Comparison of ENCODE assay signal across 10 mouse cellular contexts in the genomic region with DNA sequence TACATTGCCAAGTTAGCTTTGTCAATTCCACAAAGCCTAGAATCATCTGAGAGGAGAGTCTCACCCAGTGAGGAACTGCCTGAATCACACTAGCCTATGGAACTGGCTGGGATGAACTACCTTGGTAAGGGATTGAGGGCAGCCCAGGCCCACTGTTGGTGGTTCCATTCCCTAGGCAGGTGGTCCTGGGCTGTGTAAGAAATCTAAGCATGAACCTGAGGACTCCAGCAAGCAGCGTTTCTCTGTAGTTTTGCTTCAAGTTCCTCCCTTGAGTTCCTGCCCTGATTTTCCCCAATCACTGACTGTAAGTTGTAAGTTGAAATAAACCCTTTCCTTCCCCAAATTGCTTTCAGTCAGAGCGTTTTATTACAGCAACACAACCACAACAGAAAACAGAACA. TPM values are rescaled to one million over a fixed set of nuclear protein-coding genes. Genes with fewer than 3 reads are reported as not detected.
DNase-seq lines count a peak whose midpoint lies in the region; ATAC-seq and TF ChIP-seq lines count a peak whose summit lies in the region.
"Had no signal": no experiment of that assay in that cellular context is flagged by ENCODE, and none has a peak within 500 bp of the region (broad histone marks: within the 10 kb centered on the region; RNA-seq: fewer than 3 reads in every experiment).

No protein-coding gene starts in this region.

- ATAC-seq in embryonic facial prominence, embryonic 14.5 days (ENCODE audit: low read depth): no peak
- no peak for ATAC-seq in intestine, embryonic 16.5 days

- TF ChIP-seq POLR2A in liver, adult 2 months (IDR thresholded peaks at IDR 0.05; ENCODE audit: extremely low read depth, insufficient read depth, low read length): no peak
- no peak for TF ChIP-seq POLR2A in myocyte (IDR thresholded peaks at IDR 0.05; ENCODE audit: insufficient read length, low read depth)

- H3K79me2 ChIP-seq in liver, adult 2 months (ENCODE audit: control insufficient read depth, insufficient read depth, low read length): no peaks in the 10 kb centered on the region
- no peaks in the 10 kb centered on the region for H3K79me2 ChIP-seq in myocyte (ENCODE audit: control insufficient read depth, insufficient read depth)

- no peak overlapping the region for H3ac ChIP-seq in myocyte (ENCODE audit: control insufficient read depth, insufficient read length)

- peak overlapping the region; percentile 18; the same call in 1 of the 2 replicates for H3K27ac ChIP-seq in liver, adult 2 months (replicated peaks; ENCODE audit: insufficient read depth, low read depth, low read length)
- peak overlapping the region; percentile 99 for H3K27ac ChIP-seq in embryonic facial prominence, embryonic 14.5 days (replicated peaks; ENCODE audit: low read depth, low read length)
- H3K27ac ChIP-seq in intestine, embryonic 16.5 days (ENCODE audit: low read length): peak overlapping the region; percentile 99

- H3K9ac ChIP-seq in liver, adult 2 months (ENCODE audit: low read depth, low read length): no peak overlapping the region
- 0 out of 2 replicates have a peak overlapping the region, but pooled peaks have one; percentile 77 for H3K9ac ChIP-seq in embryonic facial prominence, embryonic 14.5 days (ENCODE audit: low read depth, low read length)
- H3K9ac ChIP-seq in intestine, embryonic 16.5 days (ENCODE audit: low read depth, low read length): peak overlapping the region; percentile 78

- H3K27me3 ChIP-seq in liver, adult 2 months (ENCODE audit: control insufficient read depth, insufficient read depth, low read length): no peaks in the 10 kb centered on the region
- no peaks in the 10 kb centered on the region for H3K27me3 ChIP-seq in embryonic facial prominence, embryonic 14.5 days (replicated peaks; ENCODE audit: control insufficient read depth, insufficient read depth, low read length)
- H3K27me3 ChIP-seq in intestine, embryonic 16.5 days (replicated peaks; ENCODE audit: control insufficient read depth, insufficient read depth, low read length): no peaks in the 10 kb centered on the region
- H3K27me3 ChIP-seq in myocyte (ENCODE audit: control insufficient read depth, insufficient read depth, insufficient read length): no peaks in the 10 kb centered on the region

- H3K4me1 ChIP-seq in liver, adult 2 months (ENCODE audit: control insufficient read depth, insufficient read depth, low read length): peaks cover 15% of the 10 kb centered on the region
- peaks cover 6% of the 10 kb centered on the region; the same call in 1 of the 2 replicates for H3K4me1 ChIP-seq in embryonic facial prominence, embryonic 14.5 days (ENCODE audit: control insufficient read depth, insufficient read depth, low read length)
- peaks cover 12% of the 10 kb centered on the region for H3K4me1 ChIP-seq in intestine, embryonic 16.5 days (ENCODE audit: control insufficient read depth, insufficient read depth, low read length)

- no peaks in the 10 kb centered on the region for H3K36me3 ChIP-seq in liver, adult 2 months (ENCODE audit: control insufficient read depth, insufficient read depth, low read length)
- H3K36me3 ChIP-seq in embryonic facial prominence, embryonic 14.5 days (ENCODE audit: control insufficient read depth, insufficient read depth, low read length): no peaks in the 10 kb centered on the region
- H3K36me3 ChIP-seq in intestine, embryonic 16.5 days (ENCODE audit: control insufficient read depth, insufficient read depth, low read length): no peaks in the 10 kb centered on the region
- no peaks in the 10 kb centered on the region for H3K36me3 ChIP-seq in myocyte (ENCODE audit: control insufficient read depth, insufficient read depth)

- TF ChIP-seq CTCF in liver, adult 2 months (IDR thresholded peaks at IDR 0.05; ENCODE audit: low read depth, low read length): no peak

- 81% methylated on average over 2 of the region's 2 CpGs for WGBS in liver, adult 2 months
- 62% methylated on average over 2 of the region's 2 CpGs for WGBS in embryonic facial prominence, embryonic 14.5 days
- 73% methylated on average over 2 of the region's 2 CpGs for WGBS in intestine, embryonic 16.5 days

- no peak overlapping the region for H3K4me3 ChIP-seq in liver, adult 2 months (ENCODE audit: insufficient read depth, low read depth, low read length)
- 0 out of 2 replicates have a peak overlapping the region, but pooled peaks have one; percentile 58 for H3K4me3 ChIP-seq in embryonic facial prominence, embryonic 14.5 days (ENCODE audit: low read depth, low read length)
- H3K4me3 ChIP-seq in intestine, embryonic 16.5 days (ENCODE audit: low read length): peak overlapping the region; percentile 57
- peak overlapping the region; percentile 64 for H3K4me3 ChIP-seq in myocyte

- DNase-seq in liver, adult 2 months (ENCODE audit: extremely low read depth, low read depth, low spot score): no peak
- DNase-seq in liver: no peak
- DNase-seq in embryonic facial prominence, embryonic 14.5 days (ENCODE audit: low spot score): no peak
- DNase-seq in cerebellum, adult 9-11 months: no peak
- no peak for DNase-seq in right cerebral cortex, postnatal 10 days (ENCODE audit: low spot score in 2 of 2)
- DNase-seq in gastrocnemius, adult 8-10 months (ENCODE audit: low spot score in 2 of 2): no peak
- DNase-seq: left cerebral cortex, postnatal 4 days; right cerebral cortex, adult 18-20 months had no signal

- H3K9me3 ChIP-seq in embryonic facial prominence, embryonic 14.5 days (ENCODE audit: control insufficient read depth, low read length): no peaks in the 10 kb centered on the region
- H3K9me3 ChIP-seq in intestine, embryonic 16.5 days (ENCODE audit: control insufficient read depth, low read length): no peaks in the 10 kb centered on the region

- H3K4me2 ChIP-seq in embryonic facial prominence, embryonic 14.5 days (ENCODE audit: low read depth, low read length): peak overlapping the region; percentile 52
- H3K4me2 ChIP-seq in intestine, embryonic 16.5 days (ENCODE audit: low read depth, low read length): 0 out of 2 replicates have a peak overlapping the region, but pooled peaks have one; percentile 65
- H3K4me2 ChIP-seq in myocyte (ENCODE audit: low read depth): peak overlapping the region; percentile 89

TF ChIP-seq in myocyte, 11 proteins besides CTCF, POLR2A, EP300 and RAD21:
- no peak for TF ChIP-seq CEBPB (IDR thresholded peaks at IDR 0.05; ENCODE audit: insufficient read depth, poor library complexity, severe bottlenecking)
- TF ChIP-seq USF1 (IDR thresholded peaks at IDR 0.05; ENCODE audit: low read depth): no peak
- no peak for TF ChIP-seq TCF12 (IDR thresholded peaks at IDR 0.05; ENCODE audit: insufficient read depth, poor library complexity, severe bottlenecking)

RNA-seq across cellular contexts. Expression of gene Tmpo, which starts 1.3 kb away (rescaled TPM):
- 38.4 and 43.3 TPM in 2 replicates for total RNA-seq in liver, adult 2 months (2014; rRNA removed)
- 10.7 and 12.1 TPM in 2 replicates for polyA plus RNA-seq in liver, adult 2 months (2012; rRNA removed)
- 185 and 227 TPM in 2 replicates for polyA plus RNA-seq in embryonic facial prominence, embryonic 14.5 days (2014; fragmentation: Nextera tagmentation; extraction: Ambion mirVana)
- polyA plus RNA-seq in intestine, embryonic 16.5 days (2015; fragmentation: Nextera tagmentation; extraction: Ambion mirVana): 110 and 111 TPM in 2 replicates
- polyA plus RNA-seq in myocyte (2012; fragmentation: generic; extraction: Trizol): 55.6 TPM
- total RNA-seq in gastrocnemius, adult 8-10 months (2022): 10 to 100 TPM; 47.8 to 71.6 (median 53.8) TPM

RNA-seq across cellular contexts. Expression of gene Slc25a3, which starts 56.0 kb away (rescaled TPM):
- 222 and 288 TPM in 2 replicates for total RNA-seq in liver, adult 2 months (2014; rRNA removed)
- polyA plus RNA-seq in liver, adult 2 months (2012; rRNA removed): 269 and 371 TPM in 2 replicates
- polyA plus RNA-seq in embryonic facial prominence, embryonic 14.5 days (2014; fragmentation: Nextera tagmentation; extraction: Ambion mirVana): 515 and 526 TPM in 2 replicates
- 743 and 812 TPM in 2 replicates for polyA plus RNA-seq in intestine, embryonic 16.5 days (2015; fragmentation: Nextera tagmentation; extraction: Ambion mirVana)
- polyA plus RNA-seq in myocyte (2012; fragmentation: generic; extraction: Trizol): 846 TPM
- total RNA-seq in gastrocnemius, adult 8-10 months (2022): 1,000 to 10,000 TPM; 1,088 to 1,186 (median 1,135) TPM

Comparison
In these comparisons a context has a peak if more than half of its experiments do, and no peak if none do; other contexts are left out.
1. H3K27ac ChIP-seq: peak in every context shown above with its lines; median percentile 99 in embryonic facial prominence, embryonic 14.5 days; 99 in intestine, embryonic 16.5 days; 18 in liver, adult 2 months.